Comparison of ENCODE assay signal across 36 mouse cellular contexts in the genomic region with DNA sequence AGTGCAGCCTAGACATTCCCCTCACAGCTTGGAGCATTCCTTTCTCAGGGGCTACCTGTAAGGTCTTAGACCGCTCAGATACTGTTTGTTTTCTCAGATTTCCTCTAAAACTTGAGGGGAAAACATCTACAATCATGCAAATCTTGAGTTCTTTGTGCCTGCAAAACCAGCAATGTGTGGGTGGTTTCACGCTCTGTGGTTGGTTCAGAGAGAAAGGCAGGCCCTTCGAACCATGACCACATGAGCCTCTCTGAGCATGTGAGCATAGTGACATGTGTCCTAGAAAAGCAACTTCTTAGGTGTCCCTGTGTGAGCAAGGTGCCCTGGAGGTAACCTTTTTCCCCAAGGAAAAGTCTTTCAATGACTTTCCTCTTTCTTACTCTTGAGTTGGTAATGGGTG. TPM values are rescaled to one million over a fixed set of nuclear protein-coding genes. Genes with fewer than 3 reads are reported as not detected.
DNase-seq lines count a peak whose midpoint lies in the region; ATAC-seq and TF ChIP-seq lines count a peak whose summit lies in the region.
"Had no signal": no experiment of that assay in that cellular context is flagged by ENCODE, and none has a peak within 500 bp of the region (broad histone marks: within the 10 kb centered on the region; RNA-seq: fewer than 3 reads in every experiment).

No protein-coding gene starts in this region.

- H3K27me3 ChIP-seq in spleen, adult 2 months (ENCODE audit: control insufficient read depth, insufficient read depth, low read length), result no peaks in the 10 kb centered on the region
- 0 out of 2 replicates have a peak, but pooled peaks cover 3% of the 10 kb centered on the region for H3K27me3 ChIP-seq in forebrain, embryonic 15.5 days
- H3K27me3 ChIP-seq: embryonic facial prominence, embryonic 12.5 days; heart, embryonic 13.5 days; limb, embryonic 12.5 days; neural tube, embryonic 15.5 days had no signal

- H3K4me2 ChIP-seq in forebrain, embryonic 15.5 days (replicated peaks), result no peak overlapping the region
- H3K4me2 ChIP-seq: embryonic facial prominence, embryonic 12.5 days; heart, embryonic 13.5 days; limb, embryonic 12.5 days; liver, embryonic 15.5 days; neural tube, embryonic 15.5 days had no signal

- H3K36me3 ChIP-seq in spleen, adult 2 months (ENCODE audit: control insufficient read depth, insufficient read depth, low read length), result no peaks in the 10 kb centered on the region
- H3K36me3 ChIP-seq in forebrain, embryonic 15.5 days, result no peaks in the 10 kb centered on the region
- H3K36me3 ChIP-seq: embryonic facial prominence, embryonic 12.5 days; forebrain, embryonic 10.5 days; G1E; heart, embryonic 13.5 days; limb, embryonic 12.5 days; liver, embryonic 15.5 days; neural tube, embryonic 15.5 days had no signal

- 26% methylated on average over 3 of the region's 3 CpGs for WGBS in spleen, adult 2 months
- 88% methylated on average over 3 of the region's 3 CpGs for WGBS in forebrain, embryonic 15.5 days

- peak overlapping the region; percentile 89 for H3K27ac ChIP-seq in spleen, adult 2 months (ENCODE audit: insufficient read depth, low read length)
- no peak overlapping the region for H3K27ac ChIP-seq in forebrain, embryonic 15.5 days (replicated peaks)
- H3K27ac ChIP-seq: embryonic facial prominence, embryonic 12.5 days; forebrain, embryonic 10.5 days; heart, embryonic 13.5 days; left cerebral cortex, adult 2 months; limb, embryonic 12.5 days; liver, embryonic 15.5 days; neural tube, embryonic 15.5 days; stomach, postnatal 0 days had no signal

- H3K4me1 ChIP-seq in spleen, adult 2 months (ENCODE audit: control insufficient read depth, insufficient read depth, insufficient read length), result peaks cover 26% of the 10 kb centered on the region
- H3K4me1 ChIP-seq in forebrain, embryonic 15.5 days, result no peaks in the 10 kb centered on the region
- H3K4me1 ChIP-seq: embryonic facial prominence, embryonic 12.5 days; heart, embryonic 13.5 days; limb, embryonic 12.5 days; neural tube, embryonic 15.5 days had no signal

- no peak for TF ChIP-seq CTCF in spleen, adult 2 months (IDR thresholded peaks at IDR 0.05; ENCODE audit: extremely low read depth, insufficient read depth, insufficient read length, insufficient replicate concordance)

- no peak overlapping the region for H3K9ac ChIP-seq in forebrain, embryonic 15.5 days (replicated peaks)
- H3K9ac ChIP-seq: embryonic facial prominence, embryonic 12.5 days; heart, embryonic 13.5 days; limb, embryonic 12.5 days; liver, embryonic 15.5 days; neural tube, embryonic 15.5 days had no signal

- DNase-seq in CD4-positive, CD25-positive, alpha-beta regulatory T cell, adult 2 months (ENCODE audit: low read depth, low spot score), result peak; percentile 34
- DNase-seq in spleen, adult 2 months (ENCODE audit: low read depth in 1 of 2, low spot score in 2 of 2), result peak; percentile 68 to 72
- DNase-seq in spleen, postnatal 14 days (ENCODE audit: low spot score in 2 of 2), result no peak
- peak; percentile 13 for DNase-seq in T-cell, adult 2 months (ENCODE audit: low spot score)
- no peak for DNase-seq in kidney, adult 8-10 months
- DNase-seq: adrenal gland, postnatal 14 days; cerebellum, adult 11-12 months; cerebellum, adult 9-11 months; embryo, embryonic 11 days; heart, postnatal 10 days; kidney, adult 9 months; kidney, postnatal 25 days; midbrain, embryonic 14.5 days; right cerebral cortex, adult 18-20 months had no signal

- no peaks in the 10 kb centered on the region for H3K9me3 ChIP-seq in forebrain, embryonic 15.5 days
- H3K9me3 ChIP-seq: embryonic facial prominence, embryonic 12.5 days; forebrain, embryonic 10.5 days; G1E; heart, embryonic 13.5 days; limb, embryonic 12.5 days; liver, embryonic 15.5 days; neural tube, embryonic 15.5 days had no signal

- H3K4me3 ChIP-seq in spleen, adult 2 months (ENCODE audit: extremely low read depth, insufficient read depth, insufficient read length), result no peak overlapping the region
- H3K4me3 ChIP-seq in forebrain, embryonic 15.5 days, result no peak overlapping the region
- H3K4me3 ChIP-seq: embryonic facial prominence, embryonic 12.5 days; forebrain, embryonic 10.5 days; heart, embryonic 13.5 days; left cerebral cortex, adult 2 months; limb, embryonic 12.5 days; liver, embryonic 15.5 days; neural tube, embryonic 15.5 days had no signal

- no peak for TF ChIP-seq POLR2A in spleen, adult 2 months (IDR thresholded peaks at IDR 0.05; ENCODE audit: low read depth, low read length)

- ATAC-seq in CD4-positive, CD25-positive, alpha-beta regulatory T cell, adult 4 months, result no peak
- ATAC-seq in neutrophil, adult 5-6 weeks (ENCODE audit: extremely low read depth, insufficient number of reproducible peaks, low FRiP score, poor library complexity, severe bottlenecking), result peak; percentile 76
- no peak for ATAC-seq in forebrain, embryonic 15.5 days (replicated peaks)
- ATAC-seq: forebrain, embryonic 16.5 days; hindbrain, embryonic 16.5 days; intestine, embryonic 16.5 days had no signal

RNA-seq across cellular contexts. Expression of a gene that starts 5.0 kb away (rescaled TPM):
- 1 to 10 TPM; 5.0 to 6.7 TPM for polyA plus RNA-seq in CD4-positive, CD25-positive, alpha-beta regulatory T cell, adult 4 months (2017; shearing (Covaris generic))
- polyA plus RNA-seq in spleen, adult 2 months (2012; rRNA removed), result 37.6 and 55.4 TPM in 2 replicates
- 216 and 260 TPM in 2 replicates for total RNA-seq in neutrophil, adult 5-6 weeks (2017)
- 12.8 and 13.5 TPM in 2 replicates for polyA plus RNA-seq in forebrain, embryonic 15.5 days (2015; fragmentation: Nextera tagmentation; extraction: Ambion mirVana)

RNA-seq across cellular contexts. Expression of a gene that starts 50.2 kb away (rescaled TPM):
- polyA plus RNA-seq in CD4-positive, CD25-positive, alpha-beta regulatory T cell, adult 4 months (2017; shearing (Covaris generic)), result not detected
- polyA plus RNA-seq in spleen, adult 2 months (2012; rRNA removed), result 8.9 and 10.0 TPM in 2 replicates
- total RNA-seq in neutrophil, adult 5-6 weeks (2017), result 2.3 and 4.3 TPM in 2 replicates
- 1.1 and 1.2 TPM in 2 replicates for polyA plus RNA-seq in forebrain, embryonic 15.5 days (2015; fragmentation: Nextera tagmentation; extraction: Ambion mirVana)
- total RNA-seq: G1E; liver, adult 2 months; monocyte, adult 5-6 weeks had no signal
- polyA plus RNA-seq: G1E; liver, embryonic 15.5 days had no signal

RNA-seq across cellular contexts. Expression of a gene that starts 50.4 kb away (rescaled TPM):
- 1 to 10 TPM; 3.0 to 4.3 TPM for polyA plus RNA-seq in CD4-positive, CD25-positive, alpha-beta regulatory T cell, adult 4 months (2017; shearing (Covaris generic))
- 15.4 and 23.3 TPM in 2 replicates for polyA plus RNA-seq in spleen, adult 2 months (2012; rRNA removed)
- total RNA-seq in neutrophil, adult 5-6 weeks (2017), result 3.1 and 3.4 TPM in 2 replicates
- polyA plus RNA-seq in forebrain, embryonic 15.5 days (2015; fragmentation: Nextera tagmentation; extraction: Ambion mirVana), result 6.6 and 8.1 TPM in 2 replicates

RNA-seq across cellular contexts. Expression of a gene that starts 59.7 kb away (rescaled TPM):
- not detected for polyA plus RNA-seq in CD4-positive, CD25-positive, alpha-beta regulatory T cell, adult 4 months (2017; shearing (Covaris generic))
- 0.07 TPM in 1 of 2 replicates, not detected in the other for polyA plus RNA-seq in spleen, adult 2 months (2012; rRNA removed)
- not detected in 2 replicates for total RNA-seq in neutrophil, adult 5-6 weeks (2017)
- 0.11 and 0.15 TPM in 2 replicates for polyA plus RNA-seq in forebrain, embryonic 15.5 days (2015; fragmentation: Nextera tagmentation; extraction: Ambion mirVana)
- total RNA-seq: G1E; gastrocnemius, adult 8-10 months; heart, adult 8-10 months; heart, postnatal 10 days; monocyte, adult 5-6 weeks had no signal
- polyA plus RNA-seq: embryonic facial prominence, embryonic 12.5 days; forebrain, embryonic 10.5 days; forebrain, embryonic 16.5 days; G1E; heart, embryonic 13.5 days; hindbrain, embryonic 11.5 days; hindbrain, embryonic 16.5 days; intestine, embryonic 16.5 days; limb, embryonic 12.5 days; liver, embryonic 15.5 days; lung, embryonic 16.5 days; midbrain, embryonic 14.5 days; neural tube, embryonic 15.5 days; stomach, postnatal 0 days; urinary bladder, adult 2 months had no signal

Comparison
In these comparisons a context has a peak if more than half of its experiments do, and no peak if none do; other contexts are left out.
1. DNase-seq: peak in CD4-positive, CD25-positive, alpha-beta regulatory T cell, adult 2 months (single experiment), spleen, adult 2 months (2 of 2) and T-cell, adult 2 months (single experiment); none in spleen, postnatal 14 days (0 of 2) and kidney, adult 8-10 months (0 of 2).